Mouse (Mus musculus): ENCODE results near the gene Asb3. TPM values are rescaled to one million over a fixed set of nuclear protein-coding genes. Genes with fewer than 3 reads are reported as not detected.

Gene Asb3
- total RNA-seq (2017): 12.9 and 17.5 TPM in 2 replicates

DNA sequence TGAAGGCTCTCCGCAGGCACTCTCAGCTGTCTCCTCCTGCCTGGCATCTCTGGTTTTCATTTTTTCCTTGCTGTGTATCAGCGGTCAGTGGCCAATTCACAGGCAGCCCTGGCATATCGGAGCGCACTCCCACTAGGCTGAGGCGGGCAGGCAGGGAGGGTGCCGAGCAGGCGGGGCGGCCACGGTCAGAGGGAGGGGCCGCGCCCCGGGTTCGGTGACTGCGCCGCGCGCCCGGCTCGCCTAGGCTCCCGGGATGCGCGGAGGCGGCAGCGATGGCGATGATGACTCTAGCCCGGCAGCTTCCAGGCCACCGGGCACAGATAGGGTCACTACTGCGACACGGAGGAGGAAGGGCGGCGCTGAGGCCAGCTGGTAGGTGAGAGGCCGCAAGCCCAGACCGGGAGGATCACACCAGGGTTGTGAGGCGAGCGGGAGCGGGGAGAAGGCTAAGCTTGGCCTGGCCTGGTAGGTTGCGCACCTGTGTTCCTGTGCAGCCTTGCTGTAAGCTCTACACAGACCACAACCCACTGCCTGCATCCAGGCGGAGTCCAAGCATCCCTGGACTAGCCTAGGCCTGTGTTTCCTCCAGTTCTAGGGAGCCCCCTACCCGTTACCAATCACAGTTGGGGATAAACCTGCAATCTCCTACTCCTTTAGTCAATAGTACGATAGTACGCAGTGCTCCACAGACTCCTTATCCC is at the start of gene Asb3, which contains the start of gene Gpr75:
Gene Asb3, plus strand, starts transcription at position 246 of the 701 bp plus-strand sequence.
Gene Gpr75, plus strand, starts transcription at position 188 of the 701 bp plus-strand sequence.
- peak; percentile 79 for ATAC-seq (replicated peaks; ENCODE audit: low read depth, poor library complexity, severe bottlenecking)

DNA sequence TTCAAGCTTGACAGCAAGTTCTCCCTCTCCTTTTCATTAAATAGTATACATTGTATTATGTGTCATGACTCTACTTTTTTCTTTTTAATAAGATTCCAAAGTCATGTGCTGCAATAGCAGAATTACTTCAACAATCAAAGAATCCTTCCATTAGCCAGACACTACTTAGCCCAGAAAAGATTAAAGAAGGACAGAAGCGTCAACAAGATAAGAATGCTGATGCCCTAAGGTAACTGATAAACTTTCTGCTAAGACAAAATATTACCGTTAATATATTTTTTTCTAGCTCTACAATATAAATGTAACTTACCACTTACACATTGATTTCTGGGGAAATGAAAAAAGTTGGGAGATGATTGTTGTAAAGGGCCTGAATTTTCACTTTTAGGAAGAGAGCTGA is 46.4 kb upstream of the Asb3 start:
- no peak for ATAC-seq (replicated peaks; ENCODE audit: low read depth, poor library complexity, severe bottlenecking)

DNA sequence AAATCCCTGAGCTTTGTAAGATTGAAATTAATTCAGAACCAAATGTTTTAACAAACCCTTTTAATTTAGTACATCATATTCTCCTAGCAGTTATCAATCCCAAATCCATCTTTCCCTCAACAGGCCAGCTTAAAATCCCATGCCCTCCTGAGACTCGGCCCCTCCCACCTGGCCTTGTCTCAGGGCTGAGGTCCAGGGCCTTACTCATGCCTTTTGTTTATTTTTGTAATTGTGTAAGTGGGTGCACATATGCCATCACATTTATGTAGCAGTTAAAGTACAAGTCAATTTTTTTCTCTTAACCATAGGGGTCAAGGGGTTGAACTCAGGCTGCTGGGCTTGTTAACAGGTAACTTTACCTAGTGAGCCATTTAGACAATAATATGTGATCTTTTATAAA is 40.9 kb upstream of the Asb3 start:
- ATAC-seq (replicated peaks; ENCODE audit: low read depth, poor library complexity, severe bottlenecking): no peak

DNA sequence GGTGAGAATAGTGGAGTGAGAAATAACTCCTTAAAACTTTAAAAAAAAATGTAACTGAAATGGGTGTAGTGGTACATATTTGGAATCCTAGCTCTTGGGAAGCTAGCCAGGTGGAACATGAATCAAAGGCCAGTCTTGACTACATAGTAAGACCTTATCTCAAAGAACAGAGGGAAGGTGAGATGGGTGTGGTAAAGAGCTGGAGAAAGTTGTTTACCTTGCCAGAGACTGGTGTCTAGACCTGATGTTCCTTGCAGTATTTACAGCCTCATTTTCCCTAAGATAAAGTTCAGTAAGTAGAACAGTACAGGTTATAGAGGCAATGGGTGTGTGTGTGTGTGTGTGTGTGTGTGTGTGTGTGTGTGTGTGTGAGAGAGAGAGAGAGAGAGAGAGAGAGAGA is 12.8 kb upstream of the Asb3 start:
- no peak for ATAC-seq (replicated peaks; ENCODE audit: low read depth, poor library complexity, severe bottlenecking)

DNA sequence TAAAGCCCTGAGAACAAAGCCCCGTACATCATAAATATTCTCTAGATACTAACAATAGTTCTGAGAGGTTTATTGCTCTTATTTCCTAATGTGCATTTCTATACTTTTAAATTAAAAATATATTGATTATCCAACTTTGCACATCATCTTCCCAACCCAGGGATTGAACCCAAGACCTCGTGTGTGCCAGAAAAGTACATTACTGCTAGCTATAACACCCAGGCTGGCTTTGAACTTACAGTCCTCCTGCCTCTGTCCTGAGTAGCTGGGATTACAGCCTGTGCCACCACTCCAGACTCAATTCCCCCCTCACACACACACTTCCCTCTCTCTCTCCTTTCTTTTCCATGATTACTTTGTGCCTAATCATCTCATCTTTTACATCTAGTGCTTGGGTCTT is 2.9 kb downstream of the Asb3 start:
- ATAC-seq (replicated peaks; ENCODE audit: low read depth, poor library complexity, severe bottlenecking): no peak

DNA sequence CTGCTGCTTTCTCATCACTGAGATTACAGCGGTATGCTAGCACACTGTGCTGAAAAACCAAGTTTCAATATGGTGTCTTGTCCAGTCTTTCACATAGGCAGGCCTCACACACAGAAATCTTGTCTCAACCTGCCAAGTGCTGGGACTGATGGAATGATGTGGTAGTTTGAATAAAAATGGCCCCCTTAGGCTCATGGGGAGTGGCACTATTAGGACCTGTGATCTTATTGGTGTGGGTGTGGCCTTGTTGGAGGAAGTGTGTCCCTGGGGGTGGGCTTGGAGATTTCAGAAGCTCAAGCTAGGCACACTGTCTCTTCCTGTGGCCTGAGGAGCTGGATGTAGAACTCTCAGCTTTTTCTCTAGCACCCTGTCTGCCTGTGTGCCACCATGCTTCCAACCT is 11.0 kb downstream of the Asb3 start:
- ATAC-seq (replicated peaks; ENCODE audit: low read depth, poor library complexity, severe bottlenecking): no peak

DNA sequence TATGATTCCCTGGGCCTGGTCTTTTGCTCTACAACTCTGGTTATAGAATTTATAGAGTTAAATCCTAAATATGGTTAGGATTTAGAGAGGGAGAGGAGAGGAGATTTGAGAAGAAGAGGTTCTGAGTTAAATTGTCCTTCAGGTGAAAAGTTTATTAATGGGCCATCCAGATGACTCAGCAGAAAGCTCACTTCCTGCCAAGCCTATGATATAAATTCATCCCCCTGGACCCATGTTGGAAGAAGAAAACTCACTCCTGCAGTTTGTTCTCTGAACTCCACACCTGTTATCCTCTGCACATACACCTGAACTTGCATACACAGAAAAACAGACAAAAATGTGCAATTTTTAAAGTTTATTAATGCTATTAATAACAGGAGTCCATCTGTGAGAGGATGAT is 14.1 kb downstream of the Asb3 start:
- no peak for ATAC-seq (replicated peaks; ENCODE audit: low read depth, poor library complexity, severe bottlenecking)

DNA sequence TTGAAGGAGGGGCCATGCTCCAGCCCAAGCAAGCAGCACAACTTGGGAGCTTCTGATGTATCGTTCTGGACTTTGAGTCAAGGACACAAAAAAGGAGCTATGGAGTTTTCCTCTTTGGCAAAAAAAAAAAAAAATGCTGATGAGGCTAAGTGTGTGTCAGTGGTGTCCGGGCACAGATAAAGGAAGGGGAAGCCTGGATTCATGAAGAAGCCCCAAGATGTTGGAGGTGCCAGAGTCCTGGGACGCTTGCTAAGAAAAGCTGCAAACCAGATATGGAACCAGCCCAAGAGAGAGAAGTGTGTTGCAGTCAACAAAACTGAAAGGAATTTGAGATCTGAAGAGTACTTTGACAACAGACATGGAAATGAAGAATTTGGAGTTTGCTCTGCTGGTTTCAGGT is 27.1 kb downstream of the Asb3 start:
- ATAC-seq (replicated peaks; ENCODE audit: low read depth, poor library complexity, severe bottlenecking): no peak

DNA sequence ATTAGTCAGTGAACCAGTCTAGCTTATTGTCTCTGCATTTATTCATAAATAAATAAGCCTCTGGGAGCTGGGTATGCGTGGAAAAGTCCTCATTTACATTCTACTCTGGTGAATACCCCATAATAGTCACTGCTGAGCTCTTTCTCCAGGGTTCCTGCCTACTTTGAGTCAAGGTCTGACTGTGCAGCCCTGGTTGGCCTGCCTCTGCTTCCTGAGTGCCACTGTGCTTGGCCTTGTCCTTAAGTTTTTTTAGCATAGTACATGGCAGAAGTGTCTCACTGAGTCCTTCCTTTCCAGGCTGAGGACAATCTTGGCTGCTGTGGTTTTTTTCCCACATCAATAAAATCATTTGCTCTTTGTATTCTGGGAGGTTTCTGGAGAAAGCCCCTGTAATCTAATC is 35.4 kb downstream of the Asb3 start:
- no peak for ATAC-seq (replicated peaks; ENCODE audit: low read depth, poor library complexity, severe bottlenecking)

DNA sequence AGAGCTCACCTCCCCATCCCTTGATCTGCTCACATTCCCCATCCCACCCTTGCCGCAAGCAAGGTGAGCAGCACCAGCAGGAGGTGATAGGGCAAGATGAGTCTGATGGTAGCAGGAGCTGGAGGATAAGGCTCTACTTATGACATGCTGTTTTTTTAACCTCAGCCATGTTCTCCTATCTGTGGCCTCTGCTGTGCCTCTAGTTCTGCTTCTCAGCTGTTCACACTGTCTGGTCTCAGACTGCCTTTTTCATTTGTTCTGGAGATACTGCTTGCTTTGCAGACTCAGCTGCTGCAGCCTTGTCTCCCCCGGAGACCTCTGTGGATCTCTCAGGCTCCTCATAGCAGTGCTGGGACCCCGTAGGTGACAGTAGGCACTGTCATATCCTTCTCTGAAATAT is 38.1 kb downstream of the Asb3 start:
- no peak for ATAC-seq (replicated peaks; ENCODE audit: low read depth, poor library complexity, severe bottlenecking)

DNA sequence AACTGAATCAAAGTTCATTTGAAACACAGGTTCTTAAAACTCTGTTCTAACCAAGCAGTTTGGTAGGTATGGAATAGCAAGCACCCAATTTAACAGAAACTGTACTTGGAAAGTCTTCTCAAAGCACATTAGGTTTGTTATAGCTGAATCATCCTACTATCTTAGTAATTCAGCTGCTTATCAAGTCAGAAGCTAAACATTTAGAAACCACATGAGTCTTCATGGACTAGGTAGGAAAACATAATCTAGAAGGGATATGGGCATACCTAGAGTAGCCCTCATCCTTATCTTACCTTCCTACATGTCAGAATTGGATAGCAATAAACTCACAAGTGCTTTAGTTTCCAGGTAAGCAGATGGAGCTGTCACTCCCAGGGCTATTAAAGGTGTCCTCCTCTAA is 42.9 kb downstream of the Asb3 start:
- peak; percentile 50 for ATAC-seq (replicated peaks; ENCODE audit: low read depth, poor library complexity, severe bottlenecking)

DNA sequence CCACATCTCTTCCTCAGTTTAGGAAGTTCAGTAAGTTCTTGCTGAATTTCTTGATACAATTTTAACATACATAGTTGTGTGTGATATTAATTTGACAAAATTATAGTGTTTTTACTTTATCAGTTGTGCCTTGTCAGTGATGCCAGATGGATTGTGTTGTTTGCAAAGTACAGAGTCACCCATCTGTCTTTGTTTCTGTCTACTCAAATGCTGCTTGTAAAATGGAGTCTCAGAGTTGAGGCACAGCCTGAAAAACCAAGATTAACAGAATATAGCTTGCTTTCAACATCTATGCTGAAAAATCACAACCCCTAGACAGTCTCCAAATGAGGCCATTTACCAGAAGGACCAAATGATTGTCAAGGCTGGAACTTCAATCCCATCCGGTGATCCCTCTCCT is 43.3 kb downstream of the Asb3 start:
- ATAC-seq (replicated peaks; ENCODE audit: low read depth, poor library complexity, severe bottlenecking): no peak

DNA sequence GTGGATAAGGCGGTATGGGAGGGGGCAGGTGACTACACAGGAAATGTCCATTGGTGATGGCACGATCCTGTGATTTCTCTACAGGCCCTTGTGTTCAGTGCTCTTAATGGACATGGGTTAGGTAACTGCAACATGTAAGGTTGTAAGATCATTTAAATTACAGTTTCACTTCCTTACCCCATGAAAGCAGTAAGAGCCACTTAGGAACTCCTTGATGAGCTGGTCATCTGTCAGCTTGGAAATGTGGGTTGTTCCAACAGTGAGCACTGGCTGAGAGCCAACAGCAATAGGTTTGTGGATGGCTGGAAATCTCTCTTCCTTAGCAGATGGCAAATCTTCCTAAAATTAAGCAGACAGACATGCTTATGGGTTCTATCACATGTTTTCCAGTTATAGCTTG is 58.3 kb downstream of the Asb3 start:
- peak; percentile 60; the same call in 1 of the 2 replicates for ATAC-seq (replicated peaks; ENCODE audit: low read depth, poor library complexity, severe bottlenecking)

DNA sequence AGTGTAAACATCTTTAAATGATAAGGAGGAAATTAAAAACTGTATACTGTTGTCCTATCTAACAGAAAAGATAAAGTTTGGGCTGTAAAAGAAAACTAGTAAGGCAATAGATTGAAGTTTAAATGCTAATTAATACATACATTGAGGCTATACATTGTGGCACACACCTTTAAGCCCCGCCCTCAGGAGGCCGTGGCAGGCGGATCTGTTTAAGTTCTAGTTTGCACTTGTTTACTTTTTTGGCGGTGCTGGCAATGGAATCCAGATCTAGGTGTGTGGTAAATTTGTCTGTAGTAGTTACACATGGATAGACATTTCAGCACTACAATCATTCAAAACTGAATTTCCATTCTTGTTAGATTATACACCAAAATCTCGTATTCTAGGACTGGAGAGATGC is 67.6 kb downstream of the Asb3 start:
- ATAC-seq (replicated peaks; ENCODE audit: low read depth, poor library complexity, severe bottlenecking): no peak

DNA sequence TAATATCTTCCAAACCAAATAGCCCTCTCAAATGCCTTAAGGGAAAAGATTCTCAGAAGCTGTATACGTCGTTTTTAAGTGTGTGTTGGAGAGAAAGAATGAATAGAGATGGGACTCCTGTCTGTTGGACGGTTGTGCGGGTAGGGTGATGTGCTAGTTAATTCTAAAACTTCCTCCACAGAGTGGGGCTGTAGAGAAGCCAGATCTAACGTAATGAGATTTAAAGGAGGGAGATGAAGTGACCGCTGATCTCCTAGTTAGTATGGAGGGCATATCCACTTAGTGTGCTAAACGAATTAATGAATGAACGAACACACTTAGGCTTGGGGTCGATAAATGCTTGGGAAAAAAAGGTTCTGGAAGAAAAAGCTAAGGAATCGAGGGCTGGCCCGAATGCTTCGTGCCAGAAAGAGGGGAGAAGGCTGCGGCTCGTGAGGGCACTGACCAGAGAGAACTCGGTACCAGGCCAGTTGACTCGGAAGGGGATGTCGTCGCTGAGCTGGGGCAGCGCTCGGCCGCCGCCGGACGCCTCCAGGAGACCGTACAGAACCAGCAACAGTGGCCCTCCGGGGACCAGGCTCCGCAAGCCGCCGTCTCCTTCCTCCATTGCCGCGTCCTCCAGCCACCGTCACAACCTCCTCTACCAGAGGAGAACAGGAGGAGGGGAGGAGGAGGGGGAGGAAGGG is 68.4 kb downstream of the Asb3 start:
- peak; percentile 75 for ATAC-seq (replicated peaks; ENCODE audit: low read depth, poor library complexity, severe bottlenecking)

DNA sequence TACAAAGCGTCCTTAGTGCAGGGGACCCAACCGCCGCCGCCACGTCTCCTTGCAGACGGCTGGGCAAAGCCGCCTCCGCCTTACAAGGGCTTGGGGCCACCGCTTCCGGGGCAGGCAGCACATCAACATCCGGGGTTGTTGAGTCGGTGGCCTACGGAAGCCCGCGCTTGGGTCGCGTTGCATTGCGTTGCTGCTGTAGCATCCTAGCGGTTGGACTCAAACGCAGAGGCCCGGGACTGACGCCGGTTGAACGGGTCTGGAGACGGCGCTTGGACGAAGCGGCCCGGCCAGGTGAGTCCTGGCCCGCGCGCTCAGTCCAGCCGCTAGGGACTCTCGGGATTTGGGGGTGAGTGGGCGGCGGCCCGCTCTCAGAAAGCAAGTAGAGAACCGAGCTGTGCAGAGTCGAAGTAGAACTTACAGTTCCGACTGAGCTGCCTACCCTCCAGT is 69.1 kb downstream of the Asb3 start, which contains the start of gene Erlec1:
Gene Erlec1, minus strand, starts transcription at position 57 of the 447 bp plus-strand sequence.
- ATAC-seq (replicated peaks; ENCODE audit: low read depth, poor library complexity, severe bottlenecking): peak; percentile 98

DNA sequence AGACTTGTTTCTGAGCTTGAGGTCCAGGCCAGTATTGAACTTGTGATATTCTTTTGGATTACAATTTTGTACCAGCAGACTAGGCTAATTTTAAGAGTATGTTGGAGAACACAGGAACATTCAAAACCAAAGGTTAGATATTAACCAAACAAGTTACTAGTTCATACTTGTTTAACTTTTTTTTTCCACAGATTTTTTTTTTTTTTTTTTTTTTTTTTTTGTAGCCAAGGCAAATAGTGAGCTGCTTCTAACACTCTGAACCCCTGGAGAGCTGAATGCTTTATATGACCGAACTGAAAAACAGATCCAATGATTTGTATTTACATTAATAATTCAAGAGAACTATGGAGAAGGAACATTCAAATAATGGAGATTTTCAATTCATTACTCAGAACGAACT is 100.0 kb downstream of the Asb3 start:
- ATAC-seq (replicated peaks; ENCODE audit: low read depth, poor library complexity, severe bottlenecking): no peak

DNA sequence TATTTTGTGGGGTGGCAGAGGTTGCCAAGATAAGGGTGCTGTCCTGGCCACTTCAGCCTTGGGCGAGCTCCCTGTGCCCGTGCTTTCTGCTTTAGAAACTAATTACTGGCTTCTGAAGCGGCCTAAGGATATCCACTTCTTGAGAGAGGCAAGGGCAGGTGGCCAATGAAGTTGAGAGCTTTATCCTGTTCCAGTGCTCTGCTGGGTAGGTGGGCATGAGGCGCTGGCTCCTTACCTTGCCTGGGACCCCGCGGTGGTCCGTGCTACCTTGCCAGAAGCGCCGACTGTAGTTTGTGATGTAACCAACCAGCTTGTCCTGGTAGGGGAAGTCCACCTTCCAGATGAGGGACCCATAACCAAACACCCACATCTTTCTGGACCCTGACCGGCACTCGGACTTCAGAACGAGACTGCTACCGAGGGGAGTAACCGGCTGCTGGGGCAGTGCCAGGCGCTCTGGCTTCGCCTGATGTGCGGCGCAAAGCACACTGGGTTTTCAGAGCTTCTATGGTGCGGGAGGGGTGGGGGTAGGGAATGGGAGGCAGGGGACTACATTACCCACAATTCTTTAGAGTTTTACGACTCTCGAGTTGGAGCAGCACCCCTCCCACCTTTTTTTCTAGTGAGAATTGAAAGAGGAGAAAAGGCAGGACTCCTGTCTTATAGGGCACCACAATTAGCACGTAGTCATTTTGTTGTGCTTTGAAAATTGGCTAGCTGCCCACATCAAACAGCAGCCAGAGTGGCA is 100.8 kb downstream of the Asb3 start, which contains the start of gene Chac2:
Gene Chac2, minus strand, starts transcription at position 474 of the 748 bp plus-strand sequence.
- ATAC-seq (replicated peaks; ENCODE audit: low read depth, poor library complexity, severe bottlenecking): peak; percentile 98

DNA sequence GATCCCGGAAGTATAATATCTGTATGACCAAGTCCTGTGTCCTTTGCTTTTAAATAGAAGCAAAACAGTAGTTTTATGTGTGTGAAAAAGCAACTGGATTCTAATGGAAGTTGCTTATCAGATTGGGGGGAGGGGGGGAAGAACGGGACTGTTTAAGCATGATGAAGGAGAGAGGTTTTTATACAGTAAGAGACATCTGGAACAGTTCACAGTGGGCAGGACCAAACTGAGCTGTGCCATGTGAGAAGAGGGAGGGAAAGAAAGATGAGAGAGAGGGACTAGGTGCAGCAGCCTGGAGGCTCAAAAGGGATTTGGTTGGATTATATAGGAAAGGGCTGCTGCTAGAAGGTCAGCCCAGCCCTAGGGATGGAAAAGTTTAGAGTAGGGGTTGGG is 101.4 kb downstream of the Asb3 start:
- ATAC-seq (replicated peaks; ENCODE audit: low read depth, poor library complexity, severe bottlenecking): peak; percentile 40

DNA sequence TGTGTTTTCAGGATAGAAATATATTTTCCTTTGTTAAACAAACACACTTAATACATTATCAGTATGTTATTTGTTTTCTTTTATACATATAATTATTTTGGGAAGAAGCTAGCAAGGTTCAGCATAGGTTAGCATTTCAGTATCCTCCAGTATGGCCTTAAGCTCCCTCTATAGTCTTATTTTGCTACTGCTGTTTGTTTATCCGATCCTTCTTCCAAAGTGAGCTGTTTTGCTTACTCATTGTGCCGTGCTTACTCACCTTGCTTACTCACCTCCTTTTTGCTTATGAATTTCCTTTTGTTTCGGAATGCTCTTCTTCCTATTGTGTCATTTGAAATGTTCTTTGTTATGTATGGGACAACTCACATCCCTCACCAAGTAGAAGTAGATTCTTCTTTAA is 111.5 kb downstream of the Asb3 start:
- no peak for ATAC-seq (replicated peaks; ENCODE audit: low read depth, poor library complexity, severe bottlenecking)

DNA sequence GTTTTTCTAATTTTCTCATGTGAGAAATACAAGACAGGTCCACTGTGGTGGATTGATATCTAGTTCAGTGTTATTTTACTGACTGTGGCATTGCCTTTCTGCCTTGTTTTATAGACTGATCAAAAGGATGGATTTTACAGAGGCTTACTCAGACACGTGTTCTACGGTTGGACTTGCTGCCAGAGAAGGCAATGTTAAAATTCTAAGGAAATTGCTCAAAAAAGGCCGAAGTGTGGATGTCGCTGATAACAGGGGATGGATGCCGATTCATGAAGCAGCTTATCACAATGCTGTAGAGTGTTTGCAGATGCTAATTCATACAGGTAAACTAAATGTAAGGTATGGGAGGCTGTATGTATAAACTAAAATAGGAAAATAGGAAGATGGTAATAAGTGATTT is 113.0 kb downstream of the Asb3 start:
- no peak for ATAC-seq (replicated peaks; ENCODE audit: low read depth, poor library complexity, severe bottlenecking)
